Mouse (Mus musculus) G1E (cell line): ENCODE measurements at regions not wholly inside any gene's neighbourhood (a gene's known extent, or its start where the extent isn't known, plus 50 kb on each side); places are given as distances from the start of the nearest gene placed in this dataset.

Source experiments
- CTCF ChIP-seq: IDR thresholded peaks from 2 replicates; pipeline ENCODE4 v1.5.1; 2012; ENCODE audit warnings: low read depth, low read length, inconsistent platforms, mixed read lengths
- GATA1 ChIP-seq: IDR thresholded peaks from 2 replicates; pipeline ENCODE4 v1.6.1; 2012; ENCODE audit warnings: borderline replicate concordance, low read length, inconsistent platforms, mixed read lengths
- POLR2AphosphoS5 ChIP-seq: IDR thresholded peaks from 2 replicates; pipeline ENCODE4 v1.6.1; 2012; ENCODE audit warnings: low read depth, low read length, inconsistent platforms; ENCODE audit not compliant: insufficient replicate concordance

- TF ChIP-seq CTCF (no peak), POLR2AphosphoS5 (no peak), GATA1 (no peak)
Measured at GRCm38 (mm10) chr3:117132897-117133296, 164.1 kb upstream of the Palmd start.
